Mouse (Mus musculus): ENCODE results near the gene Ldlr.

The Ldlr gene

GRCm38 (mm10) chr9:21725224-21726121, 2.2 kb downstream of the Ldlr start:
- in situ Hi-C loops (cut with MboI, MseI), result loop anchor here in 1 of 2 experiments (25.0 kb wide), 1 partner anchor 813 kb away; no protein-coding TSS in a partner anchor

GRCm38 (mm10) chr9:21726218-21726975, 3.1 kb downstream of the Ldlr start:
- in situ Hi-C loops (cut with MboI, MseI), result loop anchor here in 1 of 2 experiments (25.0 kb wide), 1 partner anchor 814 kb away; no protein-coding TSS in a partner anchor

- in situ Hi-C loops (cut with MboI, MseI), result loop anchor here in 1 of 2 experiments (25.0 kb wide), 1 partner anchor 816 kb away; no protein-coding TSS in a partner anchor
Observed at GRCm38 (mm10) chr9:21728261-21728832, 5.1 kb downstream of the Ldlr start.

GRCm38 (mm10) chr9:21729264-21729663, 6.0 kb downstream of the Ldlr start:
- in situ Hi-C loops (cut with MboI, MseI), result loop anchor here in 1 of 2 experiments (25.0 kb wide), 1 partner anchor 817 kb away; no protein-coding TSS in a partner anchor

GRCm38 (mm10) chr9:21732288-21732687, 9.0 kb downstream of the Ldlr start:
- in situ Hi-C loops (cut with MboI, MseI), result loop anchor here in 1 of 2 experiments (25.0 kb wide), 1 partner anchor 820 kb away; no protein-coding TSS in a partner anchor

- in situ Hi-C loops (cut with MboI, MseI), result loop anchor here in 1 of 2 experiments (25.0 kb wide), 1 partner anchor 821 kb away; no protein-coding TSS in a partner anchor
Observed at GRCm38 (mm10) chr9:21733446-21733845, 10.2 kb downstream of the Ldlr start.

- in situ Hi-C loops (cut with MboI, MseI), result loop anchor here in 1 of 2 experiments (25.0 kb wide), 1 partner anchor 822 kb away; no protein-coding TSS in a partner anchor
Observed at GRCm38 (mm10) chr9:21733989-21734388, 10.7 kb downstream of the Ldlr start.

- in situ Hi-C loops (cut with MboI, MseI), result loop anchor here in 1 of 2 experiments (25.0 kb wide), 1 partner anchor 823 kb away; no protein-coding TSS in a partner anchor
Observed at GRCm38 (mm10) chr9:21735126-21735525, 11.8 kb downstream of the Ldlr start.

GRCm38 (mm10) chr9:21736580-21736979, 13.3 kb downstream of the Ldlr start:
- in situ Hi-C loops (cut with MboI, MseI), result loop anchor here in 1 of 2 experiments (25.0 kb wide), 1 partner anchor 824 kb away; no protein-coding TSS in a partner anchor

GRCm38 (mm10) chr9:21737188-21737587, 13.9 kb downstream of the Ldlr start:
- in situ Hi-C loops (cut with MboI, MseI), result loop anchor here in 1 of 2 experiments (25.0 kb wide), 1 partner anchor 825 kb away; no protein-coding TSS in a partner anchor

- in situ Hi-C loops (cut with MboI, MseI), result loop anchor here in 1 of 2 experiments (25.0 kb wide), 1 partner anchor 826 kb away; no protein-coding TSS in a partner anchor
Observed at GRCm38 (mm10) chr9:21738776-21739175, 15.5 kb downstream of the Ldlr start.

GRCm38 (mm10) chr9:21740427-21740826, 17.1 kb downstream of the Ldlr start:
- in situ Hi-C loops (cut with MboI, MseI), result loop anchor here in 1 of 2 experiments (10.0 to 25.0 kb wide), 2 partner anchors 614 to 828 kb away; no protein-coding TSS in a partner anchor

GRCm38 (mm10) chr9:21741514-21741913, 18.2 kb downstream of the Ldlr start:
- in situ Hi-C loops (cut with MboI, MseI), result loop anchor here in 1 of 2 experiments (10.0 to 25.0 kb wide), 2 partner anchors 613 to 829 kb away; no protein-coding TSS in a partner anchor

- in situ Hi-C loops (cut with MboI, MseI), result loop anchor here in 1 of 2 experiments (10.0 to 25.0 kb wide), 2 partner anchors 607 to 835 kb away; no protein-coding TSS in a partner anchor
Observed at GRCm38 (mm10) chr9:21747238-21747774, 24.0 kb downstream of the Ldlr start.

- in situ Hi-C loops (cut with MboI, MseI), result loop anchor here in 1 of 2 experiments (10.0 to 25.0 kb wide), 2 partner anchors 607 to 836 kb away; no protein-coding TSS in a partner anchor
Observed at GRCm38 (mm10) chr9:21748033-21748432, 24.8 kb downstream of the Ldlr start.

GRCm38 (mm10) chr9:21748491-21748890, 25.2 kb downstream of the Ldlr start:
- in situ Hi-C loops (cut with MboI, MseI), result loop anchor here in 1 of 2 experiments (10.0 to 25.0 kb wide), 2 partner anchors 606 to 836 kb away; no protein-coding TSS in a partner anchor

GRCm38 (mm10) chr9:21749382-21750118, 26.3 kb downstream of the Ldlr start:
- in situ Hi-C loops (cut with MboI, MseI), result loop anchor here in 1 of 2 experiments (10.0 to 25.0 kb wide), 2 partner anchors 605 to 837 kb away; no protein-coding TSS in a partner anchor

GRCm38 (mm10) chr9:21750370-21750769, 27.1 kb downstream of the Ldlr start:
- in situ Hi-C loops (cut with MboI, MseI), result no loop called here

- in situ Hi-C loops (cut with MboI, MseI), result no loop called here
Observed at GRCm38 (mm10) chr9:21751347-21751746, 28.1 kb downstream of the Ldlr start.

Data from T-helper 17 cell (primary cell).